19 mouse cellular contexts compared by ENCODE assay signal in the genomic region with DNA sequence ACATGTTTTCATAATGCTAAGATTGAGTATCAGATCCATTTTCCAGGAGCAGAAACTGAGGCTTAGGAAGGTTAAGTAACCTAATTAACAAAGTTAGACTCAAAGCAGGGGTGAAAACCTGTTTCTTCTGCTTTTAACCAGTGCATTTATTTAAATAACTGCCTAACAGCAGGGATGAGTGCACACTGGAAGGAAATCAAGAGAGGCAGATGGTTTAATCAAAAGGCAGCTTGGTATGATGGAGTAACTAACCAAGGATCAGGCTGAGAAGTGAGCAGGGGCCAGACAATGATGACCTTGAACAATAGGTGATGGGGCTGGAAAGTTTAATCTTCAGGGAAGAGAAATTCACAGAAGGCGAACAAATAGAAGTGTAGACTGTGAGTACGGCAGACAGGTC.
DNase-seq lines count a peak whose midpoint lies in the region; ATAC-seq and TF ChIP-seq lines count a peak whose summit lies in the region.
"Had no signal": no experiment of that assay in that cellular context is flagged by ENCODE, and none has a peak within 500 bp of the region (broad histone marks: within the 10 kb centered on the region; RNA-seq: fewer than 3 reads in every experiment).

No protein-coding gene starts in this region.

- H3K36me3 ChIP-seq in heart, adult 2 months (ENCODE audit: control insufficient read depth, insufficient read depth, low read length) = no peaks in the 10 kb centered on the region
- H3K36me3 ChIP-seq: embryonic facial prominence, embryonic 15.5 days; heart, embryonic 10.5 days had no signal

- TF ChIP-seq POLR2A in heart, adult 2 months (IDR thresholded peaks at IDR 0.05; ENCODE audit: insufficient read depth, low read depth, low read length) = no peak

- TF ChIP-seq CTCF in layer of hippocampus, adult 2 months (conservative IDR thresholded peaks at IDR 0.05) = no peak
- no peak for TF ChIP-seq CTCF in heart, adult 2 months (IDR thresholded peaks at IDR 0.05)

- ATAC-seq in activated CD4-positive, CD25-positive, alpha-beta regulatory T cell, adult 4 months = no peak
- ATAC-seq: hindbrain, embryonic 16.5 days; intestine, embryonic 16.5 days had no signal

- H3K79me2 ChIP-seq in heart, adult 2 months (replicated peaks; ENCODE audit: control insufficient read depth, insufficient read depth, low read length) = no peaks in the 10 kb centered on the region

- peak in 1 of 2 experiments; percentile 40 for DNase-seq in layer of hippocampus, adult 2 months (ENCODE audit: low spot score in 2 of 2)
- no peak for DNase-seq in layer of hippocampus, adult 11-12 months (ENCODE audit: low spot score)
- peak; percentile 18 for DNase-seq in ES-CJ7 (ENCODE audit: low read depth, low spot score)
- peak; percentile 80 for DNase-seq in brain, adult 2 months (ENCODE audit: low read depth, low spot score)
- peak; percentile 35 for DNase-seq in cerebellum, adult 8-10 months
- no peak for DNase-seq in heart, adult 2 months
- no peak for DNase-seq in ovary, postnatal 14 days (ENCODE audit: low spot score)
- DNase-seq: adrenal gland, postnatal 10 days; B cell, adult 2 months; kidney, adult 9 months; kidney, postnatal 14 days; lung, postnatal 4 days; right cerebral cortex, postnatal 25 days had no signal

- H3K4me3 ChIP-seq in layer of hippocampus, adult 2 months = no peak overlapping the region
- no peak overlapping the region for H3K4me3 ChIP-seq in heart, adult 2 months
- H3K4me3 ChIP-seq: embryonic facial prominence, embryonic 15.5 days; heart, embryonic 10.5 days had no signal

- H3K9ac ChIP-seq in heart, adult 2 months (ENCODE audit: low read depth, low read length) = no peak overlapping the region
- H3K9ac ChIP-seq: embryonic facial prominence, embryonic 15.5 days had no signal

- WGBS in heart, adult 2 months = 91% methylated on average over 2 of the region's 2 CpGs

- peak overlapping the region; percentile 89 for H3K27ac ChIP-seq in layer of hippocampus, adult 2 months
- H3K27ac ChIP-seq in heart, adult 2 months = no peak overlapping the region
- H3K27ac ChIP-seq: embryonic facial prominence, embryonic 15.5 days; heart, embryonic 10.5 days had no signal

- no peaks in the 10 kb centered on the region for H3K27me3 ChIP-seq in heart, adult 2 months (ENCODE audit: control insufficient read depth, insufficient read depth, low read length)
- H3K27me3 ChIP-seq: CH12.LX; embryonic facial prominence, embryonic 15.5 days had no signal

- H3K4me1 ChIP-seq in heart, adult 2 months (ENCODE audit: control insufficient read depth, insufficient read depth, low read length) = no peaks in the 10 kb centered on the region; the same call in 1 of the 2 replicates
- H3K4me1 ChIP-seq: heart, embryonic 10.5 days had no signal

- TF ChIP-seq EP300 in heart, adult 2 months (IDR thresholded peaks at IDR 0.05; ENCODE audit: insufficient read depth, low read depth, low read length) = no peak

- intact Hi-C loops in heart, adult 2 months (cut with DNase I) = no loop called here

Comparison
In these comparisons a context has a peak if more than half of its experiments do, and no peak if none do; other contexts are left out.
1. DNase-seq: peak in ES-CJ7 (single experiment), brain, adult 2 months (single experiment) and cerebellum, adult 8-10 months (single experiment); none in layer of hippocampus, adult 11-12 months (single experiment), heart, adult 2 months (0 of 2) and ovary, postnatal 14 days (single experiment).